Mouse (Mus musculus) urinary bladder, postnatal 14 days (tissue): ENCODE results near the gene Ikzf1.
A peak's percentile ranks its signal among the peaks of the same experiment; 100 is the strongest.

Experiments used
- DNase-seq: peaks from one replicate; pipeline ENCODE4 v3.0.0; 2021; ENCODE audit warnings: low spot score

The Ikzf1 gene

GRCm38 (mm10) chr11:11809404-11810175 lies 124.8 kb downstream of the Ikzf1 start:
- DNase-seq: no peak

- peak; percentile 79 for DNase-seq
These were observed 127.2 kb downstream of the Ikzf1 start for GRCm38 (mm10) chr11:11811906-11812480.

GRCm38 (mm10) chr11:11815737-11816136 lies 130.9 kb downstream of the Ikzf1 start:
- no peak for DNase-seq

GRCm38 (mm10) chr11:11818797-11819196 lies 134.0 kb downstream of the Ikzf1 start:
- no peak for DNase-seq

- no peak for DNase-seq
These were observed 134.4 kb downstream of the Ikzf1 start for GRCm38 (mm10) chr11:11819206-11819605.

GRCm38 (mm10) chr11:11820251-11820650 lies 135.4 kb downstream of the Ikzf1 start:
- peak; percentile 83 for DNase-seq

- no peak for DNase-seq
These were observed 135.9 kb downstream of the Ikzf1 start for GRCm38 (mm10) chr11:11820737-11821136.

GRCm38 (mm10) chr11:11821387-11821975 lies 136.7 kb downstream of the Ikzf1 start:
- no peak for DNase-seq
